Comparison of ENCODE assay signal across 24 mouse cellular contexts in the genomic region with DNA sequence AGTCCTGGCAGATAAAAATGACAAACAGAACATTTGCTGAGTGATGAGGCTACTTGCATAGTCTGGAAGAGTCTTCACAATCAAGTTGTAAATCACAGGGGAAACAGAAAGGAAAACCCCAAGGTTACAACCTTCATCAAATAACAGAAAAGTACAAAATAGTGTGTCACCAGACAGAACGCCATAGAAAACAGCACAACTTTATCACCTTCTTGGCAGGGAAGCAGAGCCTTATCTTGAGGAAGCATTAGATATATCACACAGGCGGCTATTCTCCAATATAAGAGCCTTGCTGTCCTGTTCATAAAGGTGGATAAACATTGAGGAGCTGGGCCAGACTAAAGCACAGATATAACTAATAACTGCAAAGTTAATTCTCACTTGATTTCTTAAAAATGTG.
"Had no signal": no experiment of that assay in that cellular context is flagged by ENCODE, and none has a peak within 500 bp of the region (broad histone marks: within the 10 kb centered on the region; RNA-seq: fewer than 3 reads in every experiment).

No protein-coding gene starts in this region.

- H3K4me2 ChIP-seq: heart, embryonic 11.5 days; heart, embryonic 13.5 days; heart, embryonic 15.5 days; hindbrain, embryonic 12.5 days; hindbrain, embryonic 14.5 days; intestine, embryonic 15.5 days; kidney, embryonic 15.5 days; limb, embryonic 13.5 days; limb, embryonic 15.5 days; liver, embryonic 12.5 days; liver, embryonic 15.5 days had no signal

- H3K9me3 ChIP-seq: heart, embryonic 13.5 days; heart, embryonic 15.5 days; hindbrain, embryonic 10.5 days; hindbrain, embryonic 12.5 days; intestine, embryonic 15.5 days; kidney, embryonic 15.5 days; limb, embryonic 13.5 days; limb, embryonic 15.5 days; liver, embryonic 12.5 days; liver, embryonic 15.5 days had no signal

- H3K4me1 ChIP-seq: heart, embryonic 15.5 days; hindbrain, embryonic 10.5 days; hindbrain, embryonic 12.5 days; intestine, embryonic 15.5 days; kidney, embryonic 15.5 days had no signal

- H3K27ac ChIP-seq: heart, adult 2 months; heart, embryonic 13.5 days; heart, embryonic 15.5 days; hindbrain, embryonic 10.5 days; hindbrain, embryonic 12.5 days; hindbrain, embryonic 14.5 days; intestine, embryonic 15.5 days; kidney, embryonic 15.5 days; kidney, postnatal 0 days; limb, embryonic 13.5 days; limb, embryonic 15.5 days; liver, embryonic 12.5 days; liver, embryonic 15.5 days had no signal

- H3K9ac ChIP-seq: heart, embryonic 13.5 days; heart, embryonic 15.5 days; hindbrain, embryonic 12.5 days; hindbrain, embryonic 14.5 days; intestine, embryonic 15.5 days; kidney, embryonic 15.5 days; limb, embryonic 13.5 days; limb, embryonic 15.5 days; liver, embryonic 12.5 days; liver, embryonic 15.5 days had no signal

- ATAC-seq: hindbrain, embryonic 16.5 days; inflammation-experienced regulatory T-cells, adult 6 months; intestine, embryonic 15.5 days; intestine, postnatal 0 days; liver, embryonic 12.5 days had no signal

- H3K4me3 ChIP-seq: heart, adult 2 months; heart, embryonic 13.5 days; heart, embryonic 15.5 days; hindbrain, embryonic 10.5 days; hindbrain, embryonic 12.5 days; intestine, embryonic 15.5 days; kidney, embryonic 15.5 days; limb, embryonic 13.5 days; limb, embryonic 15.5 days; liver, embryonic 12.5 days; liver, embryonic 15.5 days had no signal

- H3K27me3 ChIP-seq: heart, embryonic 13.5 days; heart, embryonic 15.5 days; hindbrain, embryonic 12.5 days; intestine, embryonic 15.5 days; limb, embryonic 13.5 days; limb, embryonic 15.5 days; liver, embryonic 12.5 days; liver, embryonic 15.5 days had no signal

- H3K36me3 ChIP-seq: heart, embryonic 13.5 days; heart, embryonic 15.5 days; hindbrain, embryonic 10.5 days; hindbrain, embryonic 12.5 days; intestine, embryonic 15.5 days; kidney, embryonic 15.5 days; limb, embryonic 13.5 days; limb, embryonic 15.5 days; liver, embryonic 12.5 days; liver, embryonic 15.5 days had no signal

- DNase-seq: gastrocnemius, postnatal 14 days; gastrocnemius, postnatal 36 days; heart, adult 2 months; heart, postnatal 14 days; heart, postnatal 4 days; layer of hippocampus, adult 9-11 months; layer of hippocampus, postnatal 36 days; left cerebral cortex, postnatal 4 days had no signal
